Mouse (Mus musculus) erythroblast, embryonic 14.5 days (primary cell): ENCODE results near the gene Adgrd1.

Experiments
- GATA1 ChIP-seq: IDR thresholded peaks from 2 replicates; pipeline ENCODE4 v1.6.1; 2012; ENCODE audit warnings: low read length, inconsistent platforms, mixed read lengths
- TAL1 ChIP-seq: IDR thresholded peaks from 3 replicates; pipeline ENCODE4 v1.6.1; 2012; ENCODE audit warnings: low read length, inconsistent platforms, mixed read lengths

GRCm38 (mm10) chr5:129096511-129096910 is at the start of gene Adgrd1:
- TF ChIP-seq GATA1 = no peak
- TF ChIP-seq TAL1 = no peak
